Mouse (Mus musculus): Measurements from ENCODE around the gene Eaf2. TPM values are rescaled to one million over a fixed set of nuclear protein-coding genes. Genes with fewer than 3 reads are reported as not detected.

Gene Eaf2
- total RNA-seq, 2 experiments from 2014 or later: 0.28 to 0.29 TPM

DNA sequence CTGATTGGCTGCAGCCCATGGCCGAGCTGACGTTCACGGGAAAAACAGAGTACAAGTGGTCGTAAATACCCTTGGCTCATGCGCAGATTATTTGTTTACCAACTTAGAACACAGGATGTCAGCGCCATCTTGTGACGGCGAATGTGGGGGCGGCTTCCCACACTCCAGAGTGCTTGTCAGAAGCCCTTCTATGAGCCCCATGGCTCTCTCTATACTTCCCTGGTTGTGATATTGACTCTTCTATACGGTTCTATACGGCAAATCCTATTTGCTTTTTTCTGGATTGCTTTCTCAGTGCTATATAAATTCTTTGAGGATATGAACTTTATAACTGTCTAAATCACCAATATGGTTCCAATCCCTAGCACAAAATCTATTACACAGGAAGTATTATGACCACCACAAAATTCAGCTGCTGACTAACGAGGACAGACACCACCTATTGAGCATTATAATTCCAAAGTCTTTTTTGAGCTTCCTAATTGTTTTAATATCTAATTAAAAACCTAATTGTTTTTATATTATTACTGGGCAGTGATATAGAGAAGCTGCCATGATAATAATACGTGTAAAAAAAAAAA is 104.5 kb downstream of the Eaf2 start:
- no peak for DNase-seq

DNA sequence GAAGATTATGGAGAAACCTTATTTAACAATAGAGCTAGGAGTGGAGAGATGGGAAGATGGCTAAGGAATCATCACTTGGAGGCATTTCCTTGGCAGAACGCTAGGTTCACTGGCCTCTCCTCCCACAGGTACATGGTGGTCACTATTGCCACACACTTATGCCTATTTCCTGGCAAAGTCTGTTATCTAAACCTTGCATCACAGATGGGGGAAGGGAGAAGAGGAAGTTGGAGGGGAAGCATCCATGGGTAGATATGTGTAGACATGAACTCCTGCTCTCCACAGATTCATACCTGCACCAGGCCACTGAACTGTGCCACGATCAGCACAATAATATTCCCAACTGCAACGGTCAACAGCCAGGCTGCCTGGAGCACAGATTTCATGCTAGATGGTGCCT is 122.8 kb downstream of the Eaf2 start:
- no peak for DNase-seq

DNA sequence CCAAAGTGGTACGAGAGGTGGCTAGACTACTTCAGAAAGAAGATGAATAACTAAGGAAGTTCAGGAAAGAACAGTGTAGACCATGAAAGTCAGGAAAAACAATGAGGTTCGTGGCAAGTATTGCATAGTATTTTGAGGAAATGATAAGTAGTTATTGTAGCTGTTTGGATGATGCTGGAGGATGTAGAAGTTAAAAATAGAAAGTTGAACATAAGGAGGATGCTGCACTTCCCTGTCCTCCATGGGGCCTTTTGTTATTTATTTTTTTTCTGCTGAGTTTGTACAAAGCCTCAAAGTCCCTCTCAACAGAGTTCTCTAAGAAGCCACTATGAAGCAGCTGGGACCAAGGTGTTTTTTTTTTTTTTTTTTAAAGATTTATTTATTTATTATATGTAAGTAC is 127.0 kb downstream of the Eaf2 start:
- no peak for DNase-seq

DNA sequence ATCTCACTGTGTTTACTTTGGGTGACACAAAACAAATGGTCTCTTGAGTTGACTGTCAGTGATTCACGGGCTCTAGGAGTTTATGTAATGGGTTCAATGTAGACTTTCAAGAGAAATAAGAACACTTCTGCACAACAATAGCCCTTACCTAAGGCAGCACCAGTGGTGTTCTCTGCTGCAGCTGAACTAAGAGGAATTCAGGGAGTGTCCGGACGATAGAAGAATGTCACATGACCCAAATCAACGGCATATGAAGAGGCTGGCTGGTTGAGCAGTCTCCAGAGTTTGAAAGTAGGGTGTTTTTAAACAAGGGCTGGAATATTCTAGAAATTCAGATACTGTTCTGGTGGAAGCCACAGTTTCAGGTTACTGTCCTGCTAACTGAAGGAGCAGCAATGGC is 127.7 kb downstream of the Eaf2 start:
- DNase-seq: no peak

DNA sequence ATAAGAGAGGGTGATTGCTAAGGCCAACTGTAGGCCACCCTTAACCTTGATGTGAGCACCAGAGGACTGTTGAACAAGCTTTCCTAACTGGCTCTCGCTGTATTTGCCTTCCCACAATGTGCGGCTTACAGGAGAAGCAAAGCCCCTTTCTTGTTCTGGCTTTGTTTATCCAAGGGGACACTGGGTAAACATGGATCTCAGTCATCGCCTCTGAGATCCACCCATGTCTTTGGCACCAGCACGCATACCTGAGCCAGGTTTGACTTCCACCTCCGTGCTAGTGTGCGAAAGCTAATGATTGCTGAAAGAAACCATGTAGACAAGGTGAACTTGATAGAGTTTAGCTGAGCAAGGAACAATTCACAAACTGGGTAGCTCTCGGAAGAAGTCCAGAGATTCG is 131.2 kb downstream of the Eaf2 start:
- no peak for DNase-seq

Small RNA genes lying within 50 kb of the gene (microRNA-seq; reads per million reads assigned to microRNA genes)
- gene Gm22617: 0 reads per million in 2 experiments

Other genes starting within 250 kb of the Eaf2 start
- gene Cd86, start 208.9 kb downstream of the Eaf2 start, total RNA-seq (2021): 1 to 10 TPM; 1.2 to 1.3 TPM
- under 1 TPM in 1 of 2 experiments, not detected in 1; 0.07 TPM for gene Ildr1, start 181.0 kb downstream of the Eaf2 start, total RNA-seq (2021)
- 1 to 10 TPM in 1 of 2 experiments, under 1 TPM in 1; 0.97 to 4.3 TPM for gene Slc15a2, start 90.0 kb downstream of the Eaf2 start, total RNA-seq (2021)
- 10 to 100 TPM in 1 of 2 experiments, 1 to 10 TPM in 1; 8.6 to 10.9 TPM for gene Iqcb1, start 46.6 kb downstream of the Eaf2 start, total RNA-seq (2021)
- gene Golgb1, start 137 bp upstream of the Eaf2 start, total RNA-seq (2021): 10 to 100 TPM; 23.2 to 25.5 TPM
- 1 to 10 TPM; 6.3 to 7.0 TPM for gene Hcls1, start 60.0 kb upstream of the Eaf2 start, total RNA-seq (2021)
- gene Fbxo40, start 115.5 kb upstream of the Eaf2 start, total RNA-seq (2021): 10 to 100 TPM; 29.5 to 64.0 TPM
- gene Polq, start 136.8 kb upstream of the Eaf2 start, total RNA-seq (2021): 1 to 10 TPM; 1.1 to 1.8 TPM

All from gastrocnemius, postnatal 10 days (tissue).